Mouse (Mus musculus) urinary bladder, postnatal 10 days (tissue): Measurements from ENCODE around the gene Bank1.
"Not testable (repeated sequence)": the region's sequence is repeated elsewhere in the genome, so short reads cannot be mapped to it uniquely, and the experiment has no call there.

Source experiments
- DNase-seq: peaks from one replicate; pipeline ENCODE4 v3.0.0; 2022; ENCODE audit warnings: low spot score

Bank1 gene

DNA sequence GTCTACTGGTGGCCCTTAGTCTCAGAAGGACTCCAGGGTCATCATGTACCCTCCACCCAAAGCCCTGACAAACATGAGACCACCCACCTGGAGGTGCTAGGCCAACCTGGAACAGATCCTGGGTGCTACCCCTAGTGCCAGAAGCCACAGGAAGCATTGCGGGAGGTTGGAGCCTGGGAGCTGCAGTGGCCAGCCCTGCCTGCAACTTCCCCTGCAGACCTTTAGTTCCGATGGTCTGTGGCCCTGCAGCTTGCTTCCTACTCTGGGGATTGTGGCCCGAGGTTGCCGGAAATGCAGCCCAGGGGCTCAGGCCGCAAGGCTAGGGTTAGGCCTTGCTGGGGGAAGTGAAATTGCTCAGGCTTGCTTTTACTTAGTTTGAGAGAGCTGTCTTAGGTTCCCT is at the start of gene Bank1:
Bank1 (minus strand) TSS at position 284 of the 400 bp plus-strand sequence.
- no peak for DNase-seq

DNA sequence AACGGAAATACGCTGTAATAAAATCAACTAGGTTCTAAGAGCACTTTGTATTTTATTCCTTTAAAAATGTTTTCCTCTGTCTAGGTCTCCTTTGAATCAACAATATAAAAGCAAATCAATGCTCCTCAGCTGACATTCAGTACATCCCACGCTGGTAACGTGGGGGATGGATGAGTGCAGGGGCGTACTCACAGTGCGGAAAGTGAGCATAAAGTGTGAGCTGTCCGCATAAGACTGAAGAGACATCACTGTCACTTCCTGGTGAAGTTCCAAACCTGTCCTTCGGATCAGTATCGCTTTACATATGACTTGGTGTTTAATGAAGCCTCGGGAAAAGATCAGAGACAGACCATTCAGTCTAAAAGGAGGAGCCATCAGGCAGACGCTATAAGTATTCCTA is 44.0 kb upstream of the Bank1 start:
- no peak for DNase-seq

DNA sequence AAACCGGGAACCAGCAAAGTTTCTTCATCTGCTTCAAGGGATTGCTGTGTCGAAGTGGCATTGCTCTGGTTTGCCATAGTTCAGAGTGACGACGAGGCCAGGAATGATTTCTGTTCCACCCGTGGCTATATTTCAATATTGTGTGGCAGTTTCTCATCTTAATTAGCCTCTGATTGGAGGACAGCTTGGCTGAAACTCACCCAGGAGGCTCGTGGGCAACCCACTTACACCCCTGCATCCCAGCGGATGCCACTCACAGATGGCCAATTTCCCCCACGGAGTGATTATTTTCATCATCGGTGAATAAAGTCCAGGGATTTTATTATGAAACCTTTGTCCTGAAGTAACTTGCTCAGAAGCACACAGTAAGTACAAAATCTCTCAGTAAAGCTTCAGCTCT is 43.6 kb upstream of the Bank1 start:
- no peak for DNase-seq

DNA sequence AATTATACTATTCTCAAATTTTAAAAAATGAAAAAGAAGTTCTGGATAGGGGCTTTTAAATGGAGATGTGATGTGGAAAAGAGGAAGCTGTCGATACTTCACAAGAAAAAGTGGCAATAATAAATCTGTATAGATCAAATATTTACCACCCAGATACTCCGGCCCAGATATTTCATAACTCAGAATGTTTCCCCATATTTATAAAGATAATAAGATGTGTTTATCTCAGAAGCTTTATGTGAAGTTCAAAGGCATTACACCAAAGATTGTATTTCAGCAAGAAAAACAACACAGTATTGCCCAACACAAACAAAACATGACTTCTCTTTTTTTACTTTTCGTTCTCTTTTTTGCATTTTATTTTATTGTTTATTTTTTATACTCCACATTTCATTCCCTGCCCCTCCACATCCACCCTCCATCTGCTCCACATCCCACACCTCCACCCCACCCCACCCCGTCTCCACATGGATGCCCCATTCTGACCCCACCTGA is 42.7 kb upstream of the Bank1 start:
- no peak for DNase-seq

DNA sequence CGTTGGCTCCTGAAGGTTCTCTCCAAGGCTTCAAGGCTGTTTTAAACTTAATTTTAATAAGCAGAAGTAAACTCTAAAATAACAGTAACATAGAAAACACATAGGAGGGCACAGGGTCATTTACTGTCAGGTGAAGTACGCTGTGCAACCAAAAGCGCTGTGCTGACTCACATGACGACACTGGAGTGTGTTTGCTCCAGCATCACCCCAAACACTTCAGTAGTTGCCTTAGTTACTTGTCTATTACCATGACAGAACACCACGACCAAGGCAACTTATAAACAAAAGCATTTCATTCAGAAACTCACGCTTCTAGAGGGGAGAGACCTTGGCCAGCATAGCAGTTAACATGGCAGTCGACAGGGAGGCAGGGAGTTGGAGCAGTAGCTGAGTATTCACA is 23.8 kb upstream of the Bank1 start:
- DNase-seq: no peak

DNA sequence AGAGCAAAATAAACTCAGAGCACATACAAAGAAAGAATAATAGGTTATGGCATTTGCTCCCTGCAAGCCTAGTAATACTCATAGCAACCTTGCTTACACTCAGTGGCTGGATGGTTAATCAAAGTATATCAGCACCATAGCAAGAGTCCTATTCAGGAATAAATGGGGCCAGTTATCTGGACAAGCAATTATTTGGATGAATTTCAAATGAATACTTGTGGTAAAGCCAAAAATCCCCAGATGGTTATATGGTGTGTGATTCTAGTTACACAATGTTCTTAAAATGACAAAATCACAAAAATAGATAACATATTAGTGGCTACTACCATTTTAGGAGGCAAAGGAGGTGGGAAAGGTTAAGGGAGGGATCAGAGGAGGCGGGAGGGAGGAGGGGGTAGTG is 22.7 kb upstream of the Bank1 start:
- DNase-seq: no peak

DNA sequence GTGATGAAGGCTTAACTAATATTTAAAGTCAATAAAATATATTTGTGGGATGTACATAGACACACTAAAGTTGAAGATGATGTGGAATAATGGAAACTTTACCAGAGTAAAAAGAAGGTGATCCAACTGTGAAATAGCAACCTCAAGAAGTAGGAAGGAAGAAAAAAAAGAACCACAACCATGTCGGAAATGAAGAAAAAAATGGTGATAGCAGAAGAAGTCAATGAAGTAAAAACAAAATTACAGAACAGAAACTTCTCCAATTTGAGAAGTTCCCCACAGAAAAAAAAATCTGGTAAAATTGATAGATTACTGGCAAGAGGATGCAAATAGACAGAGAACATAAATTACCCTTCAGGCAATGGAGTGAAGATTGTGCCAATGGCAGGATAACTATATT is 21.4 kb upstream of the Bank1 start:
- no peak for DNase-seq

DNA sequence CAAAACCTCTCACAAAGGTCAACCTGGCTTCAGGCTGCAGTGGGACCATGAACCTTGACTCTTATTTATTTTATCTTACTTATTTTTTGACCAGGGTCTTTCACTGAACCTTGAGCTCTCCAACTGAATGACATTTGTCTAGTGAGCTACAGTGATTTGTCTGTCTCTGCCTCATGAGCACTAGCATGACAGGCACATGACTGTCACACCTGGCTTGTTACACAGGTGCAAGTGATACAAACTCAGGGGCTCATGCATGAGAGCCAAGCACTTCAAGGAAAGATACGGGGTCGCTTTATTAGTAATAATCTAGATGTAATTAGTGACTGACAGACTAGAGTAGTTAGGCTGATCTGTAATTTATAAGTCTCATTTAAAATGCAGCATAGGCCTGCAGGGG is 16.0 kb upstream of the Bank1 start:
- DNase-seq: no peak

DNA sequence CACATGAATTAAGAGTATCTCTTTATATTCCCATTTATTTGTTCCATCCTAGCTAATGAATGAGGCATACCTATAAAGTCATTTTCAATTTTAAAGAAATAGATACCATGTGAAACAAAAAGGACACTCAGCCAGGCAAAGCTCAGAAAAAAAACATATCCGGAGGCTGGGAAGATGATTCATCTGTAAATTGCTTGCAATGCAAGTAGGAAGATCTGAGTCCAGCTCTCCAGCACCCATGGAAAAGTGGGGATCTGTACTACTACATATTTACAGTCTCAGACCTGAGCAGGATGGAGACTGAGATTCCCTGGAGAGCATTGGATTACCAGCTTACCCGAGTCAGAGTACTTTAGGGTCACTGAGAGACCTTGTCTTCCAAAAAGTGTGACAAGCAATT is 14.0 kb upstream of the Bank1 start:
- no peak for DNase-seq

DNA sequence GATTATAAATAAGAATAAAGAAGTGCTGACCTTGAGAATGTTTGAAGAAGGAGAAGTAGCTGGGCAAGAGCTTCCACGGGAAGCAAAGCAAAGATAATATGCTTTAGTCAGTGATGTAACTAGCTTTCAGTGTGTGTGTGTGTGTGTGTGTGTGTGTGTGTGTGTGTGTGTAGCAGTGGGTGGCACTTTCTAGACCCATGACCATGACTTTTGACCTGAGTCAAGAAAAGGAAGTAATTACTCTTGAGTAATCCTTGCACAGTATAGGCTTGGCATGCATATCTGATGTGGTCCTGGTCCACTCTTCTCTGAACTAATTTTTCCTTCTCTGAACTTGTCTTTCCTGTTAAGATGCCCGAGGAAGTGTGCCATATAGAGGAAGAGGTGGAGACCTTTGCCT is 5.3 kb upstream of the Bank1 start:
- DNase-seq: no peak

DNA sequence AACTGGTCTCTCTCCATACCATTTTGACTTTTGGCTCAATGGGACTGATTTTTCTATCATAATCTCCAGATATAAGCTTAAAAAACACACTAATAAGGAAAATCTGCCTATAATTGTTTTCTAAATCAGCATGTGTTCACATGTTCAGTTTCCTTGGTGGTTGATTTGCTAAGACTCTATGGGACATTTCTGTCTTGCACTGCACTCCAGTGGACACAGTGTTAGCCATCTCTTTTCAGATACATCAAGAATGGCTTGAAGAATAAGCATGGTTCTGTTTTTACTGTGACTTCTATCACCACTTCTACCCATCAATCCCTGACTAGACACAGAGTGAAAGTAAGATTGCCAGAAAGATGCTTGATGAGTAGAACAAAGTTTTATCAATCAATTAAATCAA is 4.2 kb upstream of the Bank1 start:
- DNase-seq: no peak

DNA sequence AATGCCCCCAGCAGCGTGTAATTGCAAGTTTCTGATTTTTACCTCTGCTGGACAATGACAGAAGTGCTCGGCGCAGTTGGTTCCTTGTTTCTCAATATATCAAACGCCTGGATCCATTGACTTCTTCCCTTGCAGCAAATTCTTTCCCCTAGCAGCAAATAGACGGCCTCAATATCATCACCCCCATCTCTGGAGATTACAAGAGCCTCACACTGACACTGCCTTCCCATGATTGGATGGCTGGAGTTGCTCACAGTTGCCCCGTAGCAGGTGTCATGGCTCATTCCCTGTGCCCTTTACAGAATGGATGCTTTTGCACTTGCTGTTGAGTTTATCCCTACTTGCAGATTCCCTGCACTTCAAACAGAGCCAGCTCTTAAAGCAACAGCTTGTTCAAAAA is 3.3 kb upstream of the Bank1 start:
- DNase-seq: no peak

DNA sequence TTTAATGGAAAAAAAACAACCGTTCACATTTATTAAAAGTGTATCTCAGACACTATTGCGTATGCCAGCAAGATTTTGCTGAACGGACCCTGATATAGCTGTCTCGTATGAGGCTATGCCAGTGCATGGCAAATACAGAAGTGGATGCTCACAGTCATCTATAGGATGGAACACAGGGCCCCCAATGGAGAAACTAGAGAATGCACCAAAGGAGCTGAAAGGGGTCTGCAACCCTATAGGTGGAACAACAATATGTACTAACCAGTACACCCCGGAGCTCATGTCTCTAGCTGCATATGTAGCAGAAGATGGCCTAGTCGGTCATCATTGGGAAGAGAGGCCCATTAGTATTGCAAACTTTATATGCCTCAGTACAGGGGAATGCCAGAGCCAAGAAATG is 1.1 kb downstream of the Bank1 start:
- not testable (repeated sequence) for DNase-seq

DNA sequence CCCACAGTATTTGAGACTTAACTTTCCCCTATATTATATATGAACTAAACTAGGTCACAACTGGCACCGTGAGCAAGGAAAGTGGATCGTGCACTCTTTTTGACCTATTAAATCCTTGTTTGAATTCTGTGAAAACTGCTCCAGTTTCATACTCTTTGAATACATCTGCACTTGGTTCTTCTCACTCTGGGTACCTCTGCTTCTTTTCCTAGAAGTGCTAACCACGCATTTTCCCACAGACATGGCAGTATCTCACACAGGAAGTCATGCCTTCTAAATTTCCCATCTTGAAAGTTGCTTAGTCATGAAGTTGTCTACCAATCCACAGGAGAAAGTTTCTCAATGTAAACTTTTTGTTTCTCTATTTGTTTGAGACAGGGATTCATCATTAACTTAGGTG is 3.9 kb downstream of the Bank1 start:
- no peak for DNase-seq

DNA sequence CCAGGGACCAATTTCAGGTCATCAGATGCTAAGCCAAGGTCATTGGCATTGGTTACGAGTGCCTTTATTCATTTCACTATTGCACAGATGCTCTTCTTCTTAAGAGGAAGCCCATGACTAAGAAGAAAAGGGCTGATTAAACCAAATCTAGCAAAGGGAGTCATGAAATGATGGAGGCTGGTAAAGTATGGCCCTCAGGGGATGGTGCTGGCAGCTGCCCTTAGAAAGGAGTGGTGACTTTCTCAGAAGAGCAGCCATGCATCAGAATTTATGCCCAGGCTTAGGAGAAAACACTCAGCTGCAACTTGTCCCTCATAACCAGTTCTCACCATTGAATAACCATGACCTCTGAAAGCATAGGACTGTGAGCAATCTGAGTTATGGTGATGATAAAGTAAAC is 17.4 kb downstream of the Bank1 start:
- no peak for DNase-seq

DNA sequence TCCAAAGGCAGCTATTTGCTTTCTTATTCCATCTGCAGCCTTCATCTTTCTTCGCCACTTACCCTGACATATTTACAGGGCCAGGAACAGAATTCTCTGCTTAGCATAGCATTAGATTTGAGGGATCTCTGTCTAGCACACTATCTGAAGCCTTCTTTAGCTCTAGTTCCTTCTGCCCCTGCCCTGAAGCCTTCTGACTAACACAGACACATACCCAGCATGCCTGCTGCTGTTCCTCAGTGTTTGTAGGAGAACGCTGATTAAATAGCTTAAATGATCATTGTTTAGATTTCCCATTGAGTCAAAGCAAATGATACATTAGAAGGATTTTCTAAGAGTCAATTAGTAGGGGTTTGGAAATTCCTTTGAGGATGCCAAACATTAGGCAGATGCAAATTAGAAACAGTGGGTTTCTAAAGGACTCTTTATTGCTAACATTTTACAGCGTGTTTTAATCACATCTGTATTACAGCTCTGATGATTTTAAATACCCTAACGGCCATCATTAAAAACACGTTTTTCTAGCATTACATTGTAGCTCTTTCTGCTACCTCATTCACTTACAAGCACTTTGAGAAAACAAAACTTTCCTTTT is 19.2 kb downstream of the Bank1 start:
- no peak for DNase-seq

DNA sequence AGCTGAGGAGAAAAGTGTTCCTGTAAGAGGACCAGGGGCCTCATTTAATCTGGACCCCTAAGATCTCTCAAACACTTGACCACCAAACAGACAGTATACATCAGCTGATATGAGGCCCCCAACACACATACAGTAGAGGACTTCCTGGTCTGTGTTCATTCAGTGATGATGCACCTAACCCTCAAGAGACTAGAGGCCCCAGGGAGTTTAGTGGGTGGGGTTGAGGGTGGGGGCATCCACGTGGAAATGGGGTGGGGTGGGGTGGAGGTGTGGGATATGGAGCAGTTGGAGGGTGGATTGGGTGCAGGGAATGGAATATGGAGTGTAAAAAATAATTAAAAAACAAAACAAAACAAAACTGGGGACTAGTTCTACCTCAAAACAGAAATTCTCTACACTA is 23.3 kb downstream of the Bank1 start:
- no peak for DNase-seq

DNA sequence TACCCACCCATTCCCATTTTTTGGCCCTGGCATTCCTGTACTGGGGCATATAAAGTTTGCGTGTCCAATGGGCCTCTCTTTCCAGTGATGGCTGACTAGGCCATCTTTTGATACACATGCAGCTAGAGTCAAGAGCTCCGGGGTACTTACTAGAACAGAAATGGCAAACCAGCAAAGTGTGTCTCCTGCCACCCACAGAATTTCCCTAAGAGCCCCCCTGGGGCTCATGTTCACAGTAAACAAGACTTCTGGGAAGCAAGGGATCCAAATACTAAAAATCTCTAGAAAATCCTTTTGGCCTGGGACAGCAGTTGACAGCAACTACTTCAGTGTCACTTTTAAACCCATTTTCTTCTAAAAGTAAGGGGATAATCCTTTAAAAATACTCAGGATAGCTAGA is 25.1 kb downstream of the Bank1 start:
- DNase-seq: not testable (repeated sequence)

DNA sequence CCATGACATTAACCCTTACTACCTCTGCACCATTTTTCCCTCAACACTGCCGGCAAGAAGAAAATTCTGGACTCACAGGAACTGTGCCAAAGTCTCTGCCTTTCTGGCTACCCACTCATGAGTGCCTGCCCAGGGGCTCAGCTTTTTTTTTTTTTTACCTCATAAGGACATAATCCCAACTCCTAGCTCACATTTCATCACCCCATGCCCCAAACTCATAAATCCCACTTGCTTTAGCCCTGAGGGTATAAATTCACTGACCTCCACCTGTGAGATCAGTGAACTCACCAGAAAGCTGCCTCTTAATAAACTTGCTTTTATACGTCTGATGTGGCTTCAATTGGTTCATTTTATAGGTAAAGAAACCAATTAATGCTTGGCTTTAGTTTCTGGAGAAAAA is 28.5 kb downstream of the Bank1 start:
- DNase-seq: no peak

DNA sequence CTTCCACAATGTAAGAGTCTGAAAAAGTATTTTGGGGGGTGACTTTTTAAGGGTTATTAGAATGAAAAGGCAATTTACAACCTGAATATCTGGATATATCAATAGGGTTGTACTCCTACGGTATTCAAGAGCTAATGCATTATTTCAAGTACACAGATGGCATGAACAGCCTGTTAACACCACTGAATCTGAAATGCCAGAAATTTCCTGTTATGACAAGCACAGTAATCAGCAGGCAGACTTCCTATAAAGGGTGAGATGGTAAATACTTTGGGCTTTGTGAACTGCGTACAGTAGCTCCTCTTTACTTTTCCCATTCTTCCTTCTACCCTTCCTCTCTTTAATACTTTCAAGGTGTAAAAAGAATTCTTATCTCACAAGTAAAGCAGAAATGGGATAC is 30.6 kb downstream of the Bank1 start:
- DNase-seq: no peak

DNA sequence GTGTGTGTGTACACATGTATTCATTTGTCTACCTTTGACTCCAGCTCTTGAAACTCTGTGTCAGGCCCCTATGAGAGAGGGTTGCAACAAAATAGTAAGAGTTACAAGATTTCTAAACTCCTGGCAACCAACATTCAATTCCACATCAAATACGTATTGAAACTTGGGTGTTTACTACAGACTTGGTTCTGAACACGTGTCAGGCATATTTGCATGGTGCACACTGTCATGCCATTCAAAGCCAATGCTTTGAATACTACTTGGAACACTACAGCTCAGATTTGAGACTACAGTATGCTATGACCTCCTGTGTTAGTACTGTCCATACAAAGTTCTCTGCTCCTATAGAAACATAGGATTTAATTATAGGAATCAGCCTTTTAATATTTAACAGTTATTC is 38.0 kb downstream of the Bank1 start:
- no peak for DNase-seq

DNA sequence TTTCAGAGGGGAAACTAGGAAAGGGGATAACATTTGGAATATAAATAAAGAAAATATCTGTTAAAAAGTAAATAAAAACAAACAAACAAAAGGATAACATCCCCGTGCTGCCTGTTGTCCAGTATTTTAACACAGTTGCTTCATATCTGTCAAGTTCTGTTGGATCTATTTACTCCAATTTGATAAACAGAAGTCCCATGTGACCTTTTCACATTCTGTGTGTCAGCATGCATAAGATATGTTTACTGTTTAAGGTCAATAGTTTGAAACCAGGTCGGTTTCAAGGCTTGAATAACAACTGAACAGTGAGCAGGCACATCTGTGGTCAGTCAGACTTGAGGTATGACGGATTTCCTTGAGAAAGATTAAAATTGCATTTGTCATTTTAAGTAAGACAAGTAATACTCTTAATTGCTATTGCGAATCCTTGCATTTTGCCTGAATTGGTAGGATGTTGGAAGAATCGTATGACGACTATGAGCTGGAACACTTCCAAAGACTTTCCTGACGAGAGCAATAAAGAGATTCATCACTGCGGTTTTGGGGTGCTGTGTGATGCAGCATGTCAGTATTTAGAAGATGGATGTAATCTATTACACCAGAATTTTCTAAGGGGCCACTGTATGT is 60.8 kb downstream of the Bank1 start:
- DNase-seq: no peak

DNA sequence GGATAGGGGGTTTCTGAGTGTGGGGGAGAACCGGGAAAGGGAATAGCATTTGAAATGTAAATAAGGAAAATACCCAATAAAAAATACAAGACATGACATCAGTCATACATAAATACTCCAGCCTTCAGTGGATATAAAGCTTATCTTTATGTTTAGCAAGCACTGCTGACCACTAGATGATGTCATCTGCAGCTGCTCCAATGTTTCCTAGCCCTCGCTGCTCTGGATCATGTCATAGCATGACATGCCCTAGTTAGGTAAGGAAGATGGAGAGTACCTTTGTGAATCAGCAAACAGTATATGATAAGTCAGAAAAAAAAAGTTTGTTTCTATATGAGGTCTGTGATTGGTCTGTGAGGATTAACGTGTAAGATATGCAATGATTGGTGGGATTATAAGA is 68.1 kb downstream of the Bank1 start:
- no peak for DNase-seq

DNA sequence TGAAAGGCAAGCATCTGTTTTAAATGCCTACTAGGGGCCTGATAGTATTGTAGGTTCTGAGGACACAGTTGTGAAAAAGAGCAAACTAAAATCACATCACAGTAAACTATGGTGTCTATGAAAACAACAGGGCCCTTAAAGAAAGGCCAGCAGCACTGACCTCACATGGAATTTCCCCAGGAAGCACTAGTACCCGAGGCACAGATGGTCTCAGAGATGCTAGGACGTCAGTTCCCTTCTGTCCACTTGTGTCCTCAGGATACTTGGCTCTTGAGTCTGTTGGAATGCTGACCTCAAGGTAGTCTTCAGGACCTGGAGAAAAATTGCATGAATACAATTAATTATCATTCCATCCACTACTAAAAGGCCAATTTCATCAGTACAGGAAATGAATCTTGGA is 71.2 kb downstream of the Bank1 start:
- DNase-seq: no peak
